Mouse (Mus musculus): ENCODE results near the gene Fundc2. TPM values are rescaled to one million over a fixed set of nuclear protein-coding genes. Genes with fewer than 3 reads are reported as not detected.

Gene Fundc2
- total RNA-seq (2021): 100 to 1,000 TPM; 103 to 117 TPM
- long read RNA-seq, experiment 1, transcript Fundc2-201 (5 exons, 2,562 nt): major isoform, 67 of 96 reads
- long read RNA-seq, experiment 1, partial matches to known transcripts: 26 of 96 reads
- long read RNA-seq, experiment 1, other reads (novel, unspliced or antisense): 3 of 96 reads
- long read RNA-seq, experiment 2, transcript Fundc2-201 (5 exons, 2,562 nt): major isoform, 57 of 68 reads
- long read RNA-seq, experiment 2, partial matches to known transcripts: 9 of 68 reads
- long read RNA-seq, experiment 2, other reads (novel, unspliced or antisense): 2 of 68 reads

- peak; percentile 18 to 78 for DNase-seq (ENCODE audit: low spot score in 2 of 2)
Measured at GRCm38 (mm10) chrX:75382195-75382771, at the start of gene Fundc2, which contains the start of gene F8. Gene Fundc2, plus strand, starts transcription at chrX:75382399. Gene F8, minus strand, starts transcription at chrX:75382615.

- DNase-seq (ENCODE audit: low spot score in 2 of 2): no peak
Measured at GRCm38 (mm10) chrX:75370197-75370596, 12.0 kb upstream of the Fundc2 start.

DNA sequence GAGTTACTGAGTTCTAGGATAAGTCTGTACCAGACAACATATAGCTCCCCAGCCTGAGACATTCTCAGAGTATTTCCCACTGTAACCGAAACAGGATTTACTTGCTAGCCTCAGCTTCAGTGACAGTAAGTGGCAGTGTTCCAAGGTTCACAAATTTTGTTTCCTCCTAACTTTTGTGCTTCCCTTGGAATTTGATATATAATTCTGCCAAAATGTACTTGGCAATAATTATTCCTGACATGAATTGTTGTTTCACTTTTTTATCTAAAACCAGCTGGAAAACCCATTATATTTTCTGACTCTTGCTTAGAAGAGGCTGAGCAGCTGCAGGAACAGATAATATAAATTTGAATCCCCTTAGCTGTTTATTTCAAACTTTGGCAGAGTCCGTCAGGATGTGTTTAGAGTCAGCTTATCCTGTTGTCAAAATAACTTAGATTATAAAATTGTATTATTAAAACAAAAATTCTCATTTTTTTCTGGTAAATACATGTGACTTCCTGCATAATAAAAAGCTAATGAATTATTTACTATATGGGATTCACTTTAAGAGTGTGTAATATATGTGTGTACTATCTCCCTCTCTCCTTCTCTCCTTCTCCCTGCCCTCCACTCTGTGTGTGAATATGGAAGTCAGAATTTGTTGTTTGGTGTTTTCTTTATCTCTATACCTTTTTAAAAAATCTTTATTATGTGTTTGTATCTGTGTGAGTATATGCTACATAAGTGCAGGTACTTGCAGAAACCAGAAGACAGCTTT, 9.4 kb upstream of the Fundc2 start:
- DNase-seq (ENCODE audit: low spot score in 2 of 2): no peak

DNA sequence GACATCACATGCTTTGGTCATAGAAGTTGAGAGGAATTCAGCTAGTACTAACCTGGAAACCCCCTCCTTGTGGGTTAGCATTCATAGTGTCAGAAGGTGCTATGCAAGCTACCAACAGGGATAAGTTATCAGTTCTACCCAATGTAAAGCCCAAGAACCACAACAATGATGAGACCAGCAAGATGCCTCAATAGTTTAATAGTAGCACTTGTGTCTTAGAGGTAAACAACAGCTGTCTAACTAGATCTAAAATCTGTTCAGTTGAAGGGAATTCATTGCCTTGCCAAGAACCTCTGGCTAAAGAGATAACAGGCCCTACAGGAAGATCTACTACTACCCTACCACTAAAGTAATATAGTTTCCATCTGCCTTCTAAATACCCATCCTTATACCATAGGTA, 5.4 kb upstream of the Fundc2 start:
- no peak for DNase-seq (ENCODE audit: low spot score in 2 of 2)

- no peak for DNase-seq (ENCODE audit: low spot score in 2 of 2)
Measured at GRCm38 (mm10) chrX:75381176-75381575, 1.0 kb upstream of the Fundc2 start.

DNA sequence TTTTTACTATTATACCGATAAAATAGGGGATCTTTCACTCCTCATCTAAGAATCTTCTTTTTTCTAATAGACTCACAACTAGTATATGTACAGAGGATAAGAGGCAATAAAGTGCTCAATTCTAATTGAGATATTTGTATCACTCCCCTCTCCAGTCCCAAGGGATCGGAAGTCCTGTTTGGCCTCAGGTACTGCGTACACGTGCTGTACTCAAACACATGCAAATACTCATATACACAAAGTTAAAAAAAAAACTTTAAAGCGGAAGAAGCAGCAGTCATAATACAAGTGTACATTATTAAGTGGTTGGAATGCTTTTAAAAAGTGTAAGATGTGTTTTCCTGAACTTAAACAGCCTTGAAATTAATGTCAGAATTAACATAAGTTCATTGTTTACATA, 500 bp upstream of the Fundc2 start:
- no peak for DNase-seq (ENCODE audit: low spot score in 2 of 2)

DNA sequence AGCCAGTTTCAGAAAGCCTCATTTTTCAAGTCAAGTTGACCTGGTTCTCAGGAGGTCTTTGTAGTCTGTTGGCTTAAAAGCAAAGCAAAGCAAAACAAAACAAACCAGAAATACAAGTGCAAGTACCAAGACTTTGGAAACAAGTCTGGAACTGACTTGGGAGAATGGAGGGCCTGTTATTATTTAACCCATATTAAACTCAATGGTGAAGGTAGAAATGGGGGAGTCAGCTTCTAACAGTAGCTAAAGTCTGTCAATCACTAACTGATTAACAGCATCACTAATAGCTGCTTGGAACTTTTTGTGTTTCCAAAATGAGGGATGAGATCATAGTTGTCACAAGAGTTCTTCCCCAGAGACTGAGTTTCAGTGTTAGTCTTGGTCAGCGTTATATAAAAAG, 17.3 kb downstream of the Fundc2 start:
- no peak for DNase-seq (ENCODE audit: low spot score in 2 of 2)

GRCm38 (mm10) chrX:75402668-75403067, 20.5 kb downstream of the Fundc2 start:
- DNase-seq (ENCODE audit: low spot score in 2 of 2): no peak

DNA sequence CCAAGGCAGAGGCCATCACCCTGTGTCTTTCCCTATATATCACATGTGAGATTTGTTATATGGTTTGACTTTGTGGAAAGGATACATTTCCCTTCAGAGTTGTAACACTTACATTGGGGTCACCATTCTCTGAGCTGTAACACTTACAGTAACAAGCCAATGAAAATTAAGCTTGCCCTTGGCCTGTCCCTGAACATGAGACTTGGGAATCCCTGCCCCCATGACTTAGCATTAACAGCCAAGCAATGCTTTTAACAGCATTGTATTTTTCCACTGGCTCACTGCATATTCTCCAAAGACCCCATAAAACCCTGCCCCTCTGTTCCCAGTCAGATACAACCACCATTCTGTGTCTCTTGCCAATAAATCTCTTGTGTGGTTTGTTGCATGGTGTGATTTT, 21.2 kb downstream of the Fundc2 start:
- DNase-seq (ENCODE audit: low spot score in 2 of 2): no peak

DNA sequence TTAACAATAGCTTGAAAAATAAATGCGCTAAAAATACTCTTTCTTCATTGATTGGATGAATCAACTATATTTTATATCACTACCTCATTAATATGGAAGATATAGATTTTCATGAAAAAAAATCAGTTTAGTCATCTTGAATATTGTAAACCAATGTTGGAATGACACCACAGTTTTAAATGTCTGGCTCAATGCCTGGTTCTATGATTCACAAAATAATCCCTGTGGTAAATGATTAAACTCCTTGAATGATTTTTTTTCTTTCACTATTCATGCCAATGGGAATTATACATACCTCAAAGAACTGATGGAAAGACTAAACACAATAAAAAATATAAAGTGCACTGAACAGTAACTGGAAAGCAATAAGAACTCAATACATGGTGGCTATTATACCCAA, 27.5 kb downstream of the Fundc2 start:
- DNase-seq (ENCODE audit: low spot score in 2 of 2): no peak

DNA sequence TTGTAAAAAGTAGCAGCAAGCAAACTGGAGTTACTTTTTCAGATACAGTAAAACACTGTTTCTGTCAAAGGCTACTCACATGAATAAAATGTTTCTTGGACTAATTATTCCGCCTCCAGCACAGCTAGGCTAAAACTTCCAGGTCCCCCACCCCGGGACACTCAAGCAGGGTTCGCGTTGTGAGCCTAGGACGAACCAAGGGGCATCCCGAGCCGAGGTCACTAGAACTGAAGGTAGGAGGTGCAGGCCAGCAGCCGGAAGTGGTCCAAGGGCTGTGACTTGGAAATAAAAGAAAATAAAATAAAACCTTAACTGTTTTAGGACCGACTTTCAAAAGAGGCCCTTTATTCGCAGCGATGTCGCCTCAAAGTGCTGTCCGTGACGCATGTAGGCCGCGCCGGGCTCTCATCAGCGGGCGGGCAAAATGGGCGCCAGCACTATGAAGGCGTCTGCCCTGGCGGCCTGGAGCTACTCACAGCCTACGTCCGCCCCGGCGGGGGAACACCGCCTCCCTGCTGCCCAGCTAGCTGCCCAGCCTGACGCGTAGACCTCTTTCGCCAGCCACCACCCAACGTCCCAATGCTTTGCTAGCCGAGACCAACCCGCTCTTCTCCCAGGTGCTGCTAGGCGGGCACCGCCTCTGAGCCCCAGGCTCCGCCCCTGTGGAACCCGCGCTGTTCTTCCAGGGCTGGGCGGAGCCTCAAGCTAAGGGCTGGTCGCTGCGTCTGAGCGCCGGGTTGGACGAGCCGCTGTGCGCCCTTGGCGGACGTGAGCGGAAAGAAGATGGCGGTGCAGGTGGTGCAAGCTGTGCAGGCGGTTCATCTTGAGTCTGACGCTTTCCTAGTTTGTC, 34.0 kb downstream of the Fundc2 start, which contains the start of the genes Cmc4, Mtcp1 and Brcc3:
Gene Cmc4, minus strand, starts transcription at position 649 of the 850 bp plus-strand sequence.
Gene Mtcp1, minus strand, starts transcription at position 653 of the 850 bp plus-strand sequence.
Gene Brcc3, plus strand, starts transcription at position 693 of the 850 bp plus-strand sequence.
- DNase-seq (ENCODE audit: low spot score in 2 of 2): peak; percentile 64 to 83

Other genes with a start within 250 kb of the Fundc2 start
- not detected for gene Smim9, start 218.6 kb upstream of the Fundc2 start, total RNA-seq (2021)
- gene F8, start 216 bp downstream of the Fundc2 start, total RNA-seq (2021): 1 to 10 TPM; 1.1 to 1.2 TPM
- gene Cmc4, start 34.2 kb downstream of the Fundc2 start, total RNA-seq (2021): 1 to 10 TPM; 7.5 to 7.7 TPM
- 1 to 10 TPM; 6.5 to 6.7 TPM for gene Mtcp1, start 34.2 kb downstream of the Fundc2 start, total RNA-seq (2021)
- 10 to 100 TPM; 18.0 to 19.8 TPM for gene Brcc3, start 34.2 kb downstream of the Fundc2 start, total RNA-seq (2021)
- 10 to 100 TPM; 49.1 to 50.5 TPM for gene Vbp1, start 131.9 kb downstream of the Fundc2 start, total RNA-seq (2021)
- under 1 TPM; 0.32 to 0.34 TPM for gene Rab39b, start 195.8 kb downstream of the Fundc2 start, total RNA-seq (2021)